Mouse (Mus musculus) embryonic facial prominence, embryonic 11.5 days (tissue): ENCODE measurements around the gene Kpna1. TPM values are rescaled to one million over a fixed set of nuclear protein-coding genes. Genes with fewer than 3 reads are reported as not detected.
"Not testable (repeated sequence)": the region's sequence is repeated elsewhere in the genome, so short reads cannot be mapped to it uniquely, and the experiment has no call there.

ENCODE experiments used
- ATAC-seq: fragments of 200-750 bp; cut with Nextera tagmentation; replicated peaks from 2 replicates; pipeline ENCODE4 v1.8.0; 2017; ENCODE audit warnings: low read depth; ENCODE audit not compliant: insufficient number of reproducible peaks, low FRiP score, low TSS enrichment
- DNase-seq: peaks from one replicate; pipeline ENCODE4 v3.0.0-alpha.2; 2015; ENCODE audit warnings: low spot score
- H3K27ac ChIP-seq: fragments of 300-500 bp; sonication (generic); replicated peaks from 2 replicates; pipeline ENCODE4 v1.5.1; 2014; ENCODE audit warnings: mild to moderate bottlenecking, low read depth, low read length, control low read depth
- H3K27me3 ChIP-seq: fragments of 300-500 bp; sonication (generic); 2 replicates; pipeline ENCODE4 v1.6.1; 2014; ENCODE audit warnings: mild to moderate bottlenecking, low read length, moderate library complexity, mixed read lengths; ENCODE audit not compliant: control insufficient read depth, insufficient read depth
- H3K36me3 ChIP-seq: fragments of 300-500 bp; sonication (generic); replicated peaks from 2 replicates; pipeline ENCODE4 v1.6.1; 2014; ENCODE audit warnings: low read depth, mild to moderate bottlenecking, low read length, moderate library complexity, mixed read lengths; ENCODE audit not compliant: control insufficient read depth, insufficient read depth
- H3K4me1 ChIP-seq: fragments of 300-500 bp; sonication (generic); 2 replicates; pipeline ENCODE4 v1.6.1; 2014; ENCODE audit warnings: low read length, mixed read lengths; ENCODE audit not compliant: control insufficient read depth, insufficient read depth
- H3K4me2 ChIP-seq: fragments of 300-500 bp; sonication (generic); 2 replicates; pipeline ENCODE4 v1.6.1; 2014; ENCODE audit warnings: low read depth, mild to moderate bottlenecking, control low read depth, low read length, moderate library complexity
- H3K4me3 ChIP-seq: fragments of 300-500 bp; sonication (generic); 2 replicates; pipeline ENCODE4 v1.5.1; 2014; ENCODE audit warnings: low read depth, low read length, control low read depth
- H3K9ac ChIP-seq: fragments of 300-500 bp; sonication (generic); replicated peaks from 2 replicates; pipeline ENCODE4 v1.6.1; 2014; ENCODE audit warnings: mild to moderate bottlenecking, control low read depth, low read length
- H3K9me3 ChIP-seq: fragments of 300-500 bp; sonication (generic); replicated peaks from 2 replicates; pipeline ENCODE4 v1.6.1; 2016; ENCODE audit warnings: mild to moderate bottlenecking, low read length, inconsistent platforms, mixed read lengths; ENCODE audit not compliant: control insufficient read depth
- WGBS: fragments of 180-500 bp; shearing (Covaris S2); extraction: QIAGEN DNeasy Blood & Tissue Kit; methylation state at CpG from one replicate; pipeline ENCODE4 v1.1.7; 2014; 5-methylcytosine and 5-hydroxymethylcytosine counted together
- polyA plus RNA-seq: library from polyadenylated mRNA; unstranded; fragments of >200 nt; fragmentation: Nextera tagmentation; extraction: Ambion mirVana; gene quantifications from 2 replicates; pipeline ENCODE4 v1.2.1, GENCODE M21; 2014

Gene Kpna1
- polyA plus RNA-seq, 1 experiment from 2014 or later, result 78.9 TPM

DNA sequence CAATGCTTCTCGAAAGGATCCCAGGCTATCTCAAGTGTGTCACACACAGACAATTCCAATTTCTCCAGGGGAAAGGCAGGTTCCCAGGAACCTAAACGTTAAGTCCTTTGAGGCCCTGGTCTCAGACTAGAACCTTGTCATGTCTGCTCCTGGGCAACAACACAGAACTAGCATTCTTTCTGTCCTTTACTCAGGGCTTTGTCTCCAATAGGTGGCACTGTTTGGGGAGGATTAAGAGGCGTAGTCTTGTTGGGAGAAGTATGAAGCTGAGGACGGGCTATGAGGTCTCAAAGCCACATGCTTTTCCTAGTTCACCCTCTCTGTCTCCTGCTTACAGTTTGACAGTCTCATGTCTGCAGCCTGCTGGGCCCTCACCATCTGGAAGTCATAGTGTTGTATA is 69.0 kb downstream of the Kpna1 start:
- DNase-seq (no peak), ATAC-seq (no peak)
- Histone ChIP-seq H3K27me3 (no peaks in the 10 kb centered on the region), H3K4me3 (no peak overlapping the region), H3K4me1 (no peaks in the 10 kb centered on the region), H3K4me2 (no peak overlapping the region), H3K36me3 (peaks cover 5% of the 10 kb centered on the region; the same call in 1 of the 2 replicates), H3K9ac (no peak overlapping the region), H3K9me3 (no peaks in the 10 kb centered on the region), H3K27ac (no peak overlapping the region)
- WGBS, result 88% methylated on average over 4 of the region's 4 CpGs

DNA sequence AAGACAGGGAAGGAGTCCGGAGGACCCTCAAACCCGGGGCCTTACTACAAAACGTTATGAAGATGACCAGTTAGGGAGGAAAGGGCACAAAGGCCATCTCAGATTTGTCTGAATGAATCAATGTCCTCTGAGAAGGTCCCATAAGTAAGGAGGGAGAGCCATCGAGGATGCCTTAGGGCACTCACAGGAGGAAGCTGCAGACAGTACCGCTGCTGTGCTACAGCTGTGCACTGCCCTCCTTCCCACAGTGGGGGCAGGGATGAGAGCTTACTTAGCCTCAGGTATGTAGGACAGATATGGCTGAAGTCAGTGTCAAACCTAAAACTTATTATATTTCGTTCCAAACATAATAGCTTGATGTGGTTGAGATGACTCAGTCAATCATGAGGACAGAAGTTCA is 72.9 kb downstream of the Kpna1 start:
- H3K4me1 ChIP-seq, result no peaks in the 10 kb centered on the region
- H3K4me3 ChIP-seq, result no peak overlapping the region
- H3K27me3 ChIP-seq, result no peaks in the 10 kb centered on the region
- 69% methylated on average over 6 of the region's 6 CpGs for WGBS
- ATAC-seq, result no peak
- peaks cover 5% of the 10 kb centered on the region; the same call in 1 of the 2 replicates for H3K36me3 ChIP-seq
- no peak overlapping the region for H3K4me2 ChIP-seq
- H3K27ac ChIP-seq, result no peak overlapping the region
- no peaks in the 10 kb centered on the region for H3K9me3 ChIP-seq
- no peak for DNase-seq
- no peak overlapping the region for H3K9ac ChIP-seq

DNA sequence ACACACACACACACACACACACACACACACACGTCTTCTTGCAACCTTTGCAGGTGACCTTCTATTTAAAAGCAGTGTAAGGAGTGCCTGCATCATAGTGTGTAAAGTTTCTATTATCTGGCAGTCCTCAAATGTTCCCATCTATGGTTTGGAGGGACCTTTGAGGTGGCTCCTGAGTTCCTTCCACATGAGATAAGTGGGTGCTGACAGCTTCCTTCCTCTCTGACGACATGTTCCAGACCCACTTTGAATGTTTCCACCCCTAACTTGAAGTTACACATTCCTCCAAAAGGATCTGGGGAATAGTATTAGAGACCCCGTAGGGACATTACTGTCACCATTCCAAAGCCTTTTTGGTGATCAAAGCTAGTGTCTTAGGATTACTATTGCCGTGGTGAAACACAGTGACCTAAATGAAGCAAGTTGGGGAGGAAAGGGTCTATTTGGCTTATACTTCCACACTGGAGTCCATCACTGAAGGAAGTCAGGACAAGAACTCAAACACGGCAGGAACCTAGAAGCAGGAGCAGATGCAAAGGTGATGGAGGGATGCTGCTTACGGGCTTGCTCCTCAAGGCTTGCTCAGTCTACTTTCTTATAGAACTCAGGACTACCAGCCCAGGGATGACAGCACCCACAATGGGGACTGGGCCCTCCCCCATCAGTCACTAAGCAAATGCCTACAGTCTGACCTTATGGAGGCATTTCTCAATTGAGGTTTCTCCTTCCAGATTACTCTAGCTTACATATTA is 75.2 kb downstream of the Kpna1 start:
- H3K9ac ChIP-seq, result no peak overlapping the region
- DNase-seq, result no peak
- no peak overlapping the region for H3K4me3 ChIP-seq
- no peaks in the 10 kb centered on the region for H3K4me1 ChIP-seq
- WGBS, result 82% methylated on average over 6 of the region's 6 CpGs
- no peaks in the 10 kb centered on the region for H3K27me3 ChIP-seq
- no peak for ATAC-seq
- H3K36me3 ChIP-seq, result peaks cover 5% of the 10 kb centered on the region; the same call in 1 of the 2 replicates
- H3K4me2 ChIP-seq, result no peak overlapping the region
- H3K27ac ChIP-seq, result no peak overlapping the region
- H3K9me3 ChIP-seq, result no peaks in the 10 kb centered on the region

DNA sequence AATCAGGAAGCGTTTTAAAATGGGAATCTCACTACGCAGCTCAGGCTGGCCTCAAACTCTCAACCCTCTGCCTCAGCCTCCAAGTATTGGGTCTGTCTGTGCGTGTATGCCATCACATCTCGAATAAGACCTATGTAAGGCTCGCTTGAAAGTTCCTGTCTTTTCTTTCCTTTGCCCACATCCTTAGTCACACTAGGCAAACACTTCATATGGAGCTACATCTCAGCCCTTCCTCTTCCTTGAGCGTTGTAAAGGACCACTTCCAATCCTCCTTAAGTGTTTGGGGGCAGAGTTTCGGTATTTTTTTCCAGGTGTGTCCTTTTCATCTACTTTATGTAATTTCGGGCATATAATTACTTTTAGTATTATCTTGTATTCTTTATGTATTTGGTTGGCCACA is 76.4 kb downstream of the Kpna1 start:
- H3K9me3 ChIP-seq, result no peaks in the 10 kb centered on the region
- ATAC-seq, result no peak
- no peak overlapping the region for H3K4me2 ChIP-seq
- DNase-seq, result no peak
- H3K27ac ChIP-seq, result no peak overlapping the region
- WGBS, result 88% methylated on average over 8 of the region's 8 CpGs
- H3K4me1 ChIP-seq, result no peaks in the 10 kb centered on the region
- H3K9ac ChIP-seq, result no peak overlapping the region
- H3K4me3 ChIP-seq, result no peak overlapping the region
- H3K27me3 ChIP-seq, result no peaks in the 10 kb centered on the region
- H3K36me3 ChIP-seq, result peaks cover 5% of the 10 kb centered on the region; the same call in 1 of the 2 replicates

DNA sequence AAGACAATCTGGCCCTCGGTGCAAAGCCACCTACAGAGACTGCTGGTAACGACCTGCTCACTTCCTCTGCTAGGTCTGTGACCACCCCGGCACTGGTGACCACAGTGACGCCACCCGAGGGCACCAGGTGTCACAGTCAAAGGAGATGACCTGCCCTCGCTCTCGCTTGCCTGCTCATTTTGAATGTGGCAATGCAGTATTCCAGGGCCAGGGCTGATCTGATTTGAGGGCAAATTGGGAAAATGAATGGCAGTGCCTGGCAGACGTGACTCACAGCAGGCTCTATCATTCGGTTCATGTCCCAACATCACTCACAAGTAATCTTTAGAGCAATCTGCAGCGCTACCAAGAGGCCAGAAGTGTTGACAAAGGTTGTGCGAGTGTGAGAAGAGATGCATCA is 77.9 kb downstream of the Kpna1 start:
- Histone ChIP-seq H3K4me2 (no peak overlapping the region), H3K27ac (no peak overlapping the region), H3K9ac (no peak overlapping the region), H3K36me3 (0 out of 2 replicates have a peak, but pooled peaks cover 3% of the 10 kb centered on the region), H3K27me3 (no peaks in the 10 kb centered on the region), H3K4me3 (no peak overlapping the region), H3K4me1 (no peaks in the 10 kb centered on the region), H3K9me3 (no peaks in the 10 kb centered on the region)
- ATAC-seq, result no peak
- 86% methylated on average over 11 of the region's 11 CpGs for WGBS
- no peak for DNase-seq

DNA sequence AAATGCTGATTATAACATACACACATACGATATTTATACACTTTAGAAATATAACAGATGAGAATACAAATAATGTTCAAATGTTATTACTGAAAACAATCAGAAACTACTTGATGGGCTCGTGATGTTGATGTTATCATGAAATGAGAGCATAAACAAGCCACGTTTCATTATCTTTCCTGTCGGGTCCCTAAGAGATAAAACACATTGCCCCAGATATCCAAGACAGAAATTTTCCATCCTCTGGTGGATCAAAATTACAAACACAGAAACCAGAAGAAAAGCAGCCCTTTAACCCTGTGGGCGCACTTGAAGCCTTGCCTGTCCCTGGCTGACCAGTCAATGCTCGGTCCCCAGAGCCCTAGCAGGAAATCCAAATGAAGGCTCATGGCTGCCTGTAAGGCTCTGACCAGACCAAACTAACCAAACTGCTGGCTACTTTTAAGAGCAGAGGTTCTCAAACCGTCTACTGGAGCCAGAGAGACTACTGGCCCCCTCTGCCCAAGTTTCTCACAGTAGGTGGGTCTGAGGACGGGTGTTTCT is 79.5 kb downstream of the Kpna1 start:
- no peaks in the 10 kb centered on the region for H3K4me1 ChIP-seq
- 71% methylated on average over 8 of the region's 8 CpGs for WGBS
- no peak for DNase-seq

DNA sequence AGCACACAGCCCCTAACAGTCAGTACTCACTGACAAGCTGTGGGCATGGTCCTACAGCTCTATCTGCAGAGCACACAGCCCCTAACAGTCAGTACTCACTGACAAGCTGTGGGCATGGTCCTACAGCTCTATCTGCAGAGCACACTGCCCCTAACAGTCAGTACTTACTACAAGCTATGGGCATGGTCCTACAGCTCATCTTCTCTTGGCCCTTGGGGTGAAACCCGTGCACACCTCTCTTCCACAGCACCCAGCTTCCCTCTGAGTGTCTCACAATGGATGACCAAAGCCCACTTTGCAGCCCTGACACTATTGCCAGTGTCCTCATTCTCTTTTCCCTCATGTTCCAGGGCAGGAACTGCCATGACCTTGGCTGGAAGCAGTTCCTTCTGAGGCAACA is 84.0 kb downstream of the Kpna1 start:
- H3K4me1 ChIP-seq, H3K4me2 ChIP-seq, DNase-seq, H3K9me3 ChIP-seq, H3K36me3 ChIP-seq, ATAC-seq, H3K27me3 ChIP-seq, H3K9ac ChIP-seq, H3K27ac ChIP-seq, H3K4me3 ChIP-seq: not testable (repeated sequence)
- WGBS, result 87% methylated on average over 1 of the region's 1 CpGs

More for the DNA sequence above, 79.5 kb downstream of the Kpna1 start:
- Histone ChIP-seq H3K27me3 (no peaks in the 10 kb centered on the region), H3K27ac (no peak overlapping the region), H3K36me3 (no peaks in the 10 kb centered on the region), H3K4me2 (no peak overlapping the region), H3K9ac (no peak overlapping the region), H3K4me3 (no peak overlapping the region), H3K9me3 (no peaks in the 10 kb centered on the region)
- no peak for ATAC-seq

DNA sequence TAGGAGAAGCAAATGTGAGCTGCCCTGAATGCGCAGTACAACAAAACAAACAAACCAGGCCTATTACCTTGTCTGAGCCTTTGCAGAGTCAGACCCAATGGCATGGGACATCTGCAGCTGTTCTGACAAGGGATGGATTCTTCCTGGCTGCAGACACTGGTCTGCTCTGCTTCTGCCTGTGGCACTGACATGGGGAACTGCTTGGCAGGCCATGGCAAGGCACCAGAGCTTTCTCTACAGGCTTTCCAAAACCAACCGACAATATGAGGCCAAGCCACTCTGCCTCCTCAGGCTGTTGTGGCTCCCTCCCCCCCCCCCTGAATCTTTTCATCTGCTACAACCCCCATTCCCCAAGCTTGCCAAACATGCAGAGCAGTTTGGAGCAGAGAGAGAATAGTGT is 84.8 kb downstream of the Kpna1 start:
- Histone ChIP-seq H3K9me3 (no peaks in the 10 kb centered on the region), H3K4me1 (no peaks in the 10 kb centered on the region), H3K4me3 (no peak overlapping the region), H3K27ac (no peak overlapping the region), H3K4me2 (no peak overlapping the region), H3K9ac (no peak overlapping the region), H3K27me3 (no peaks in the 10 kb centered on the region), H3K36me3 (no peaks in the 10 kb centered on the region)
- no peak for DNase-seq
- ATAC-seq, result no peak
- 78% methylated on average over 2 of the region's 2 CpGs for WGBS
